Mouse (Mus musculus) thymus, adult 2 months (tissue): ENCODE measurements around the gene Rabep1. TPM values are rescaled to one million over a fixed set of nuclear protein-coding genes. Genes with fewer than 3 reads are reported as not detected.
A peak's percentile ranks its signal among the peaks of the same experiment; 100 is the strongest.

ENCODE experiments used
- DNase-seq: peaks from one replicate; pipeline ENCODE4 v3.0.0; 2021
- H3K27ac ChIP-seq: fragments of 200-500 bp; 2 replicates; pipeline ENCODE4 v1.5.1; 2012; ENCODE audit warnings: low read length, control low read depth; ENCODE audit not compliant: control insufficient read depth, insufficient read depth
- H3K27me3 ChIP-seq: fragments of 200-500 bp; 2 replicates; pipeline ENCODE4 v1.6.1; 2012; ENCODE audit warnings: mild to moderate bottlenecking, low read length, moderate library complexity, mixed read lengths; ENCODE audit not compliant: control insufficient read depth, insufficient read depth
- H3K36me3 ChIP-seq: fragments of 200-500 bp; 2 replicates; pipeline ENCODE4 v1.6.1; 2012; ENCODE audit warnings: mild to moderate bottlenecking, low read length, moderate library complexity; ENCODE audit not compliant: control insufficient read depth, insufficient read depth
- H3K4me1 ChIP-seq: fragments of 200-500 bp; replicated peaks from 2 replicates; pipeline ENCODE4 v1.6.1; 2012; ENCODE audit warnings: low read length; ENCODE audit not compliant: control insufficient read depth, insufficient read depth
- H3K4me3 ChIP-seq: fragments of 200-500 bp; 2 replicates; pipeline ENCODE4 v1.5.1; 2012; ENCODE audit warnings: mild to moderate bottlenecking, low read length, control low read depth, moderate library complexity; ENCODE audit not compliant: control insufficient read depth, insufficient read depth
- CTCF ChIP-seq: fragments of 200-500 bp; IDR thresholded peaks from 2 replicates; pipeline ENCODE4 v1.5.1; 2012; ENCODE audit warnings: mild to moderate bottlenecking, control low read depth, low read length, moderate library complexity, borderline replicate concordance; ENCODE audit not compliant: control insufficient read depth, poor library complexity, insufficient read depth; ENCODE audit errors: extremely low read depth
- POLR2A ChIP-seq: fragments of 200-500 bp; IDR thresholded peaks from 2 replicates; pipeline ENCODE4 v1.6.1; 2012; ENCODE audit warnings: mild to moderate bottlenecking, low read length, control low read depth, moderate library complexity; ENCODE audit not compliant: control insufficient read depth, poor library complexity, insufficient read depth; ENCODE audit errors: extremely low read depth
- WGBS: fragments of 180-500 bp; shearing (Covaris S2); methylation state at CpG from one replicate; pipeline ENCODE4 v1.1.7; 2018; 5-methylcytosine and 5-hydroxymethylcytosine counted together
- polyA plus RNA-seq: library from polyadenylated mRNA; depleted of rRNA; stranded (reverse); fragments of >200 nt; gene quantifications from 2 replicates; pipeline ENCODE4 v1.2.3, GENCODE M21; 2012

Rabep1 gene
- polyA plus RNA-seq, 1 experiment: 3.7 TPM

DNA sequence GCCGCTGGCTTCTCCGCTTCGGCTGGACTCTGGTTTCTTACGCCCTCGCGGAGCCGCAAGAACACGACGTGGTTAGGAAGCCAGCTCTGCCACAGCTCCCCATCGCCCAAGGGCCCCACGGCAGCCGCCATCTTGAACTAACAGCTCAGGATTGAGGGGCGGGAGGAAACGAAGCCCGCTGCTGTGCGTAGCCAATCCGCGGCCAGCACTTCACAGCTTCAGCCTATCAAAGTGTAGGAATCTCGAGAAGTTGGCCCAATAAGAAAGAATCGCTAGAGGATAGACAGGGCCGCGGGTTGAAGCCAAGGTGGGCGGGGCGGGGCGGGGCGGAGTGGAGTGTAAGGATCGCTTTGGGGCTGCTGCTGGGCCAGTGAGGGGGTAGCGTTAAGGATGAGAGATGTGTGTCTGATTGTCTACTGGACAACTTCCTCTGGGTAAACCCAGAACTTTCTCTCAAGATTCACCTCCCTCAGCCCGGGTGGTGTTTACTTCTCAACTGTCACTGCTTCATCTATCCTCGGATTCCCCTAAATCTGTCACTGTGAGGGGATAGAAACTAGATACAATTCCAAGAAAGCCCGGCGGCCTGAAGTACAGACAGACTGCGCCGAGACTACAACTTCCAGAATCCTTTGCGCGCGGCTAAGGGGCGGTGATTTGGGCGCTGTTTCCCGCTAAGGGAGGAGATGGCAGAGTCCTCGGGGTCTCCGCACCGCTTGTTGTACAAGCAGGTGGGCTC, 125.4 kb downstream of the Rabep1 start, which contains the start of the genes Nup88 and Rpain:
TSS of gene Nup88 (minus strand) at position 153 of the 739 bp plus-strand sequence.
TSS of gene Rpain (plus strand) at position 393 of the 739 bp plus-strand sequence.
- Histone ChIP-seq H3K27ac (peak within 1 kb of the TSS; percentile 55), H3K4me3 (peak within 1 kb of the TSS; percentile 86), H3K36me3 (peaks cover 15% of the 10 kb centered on the region), H3K4me1 (peaks cover 4% of the 10 kb centered on the region), H3K27me3 (no peaks in the 10 kb centered on the region)
- DNase-seq: peak; percentile 92
- TF ChIP-seq CTCF: peak; percentile 48; the same call in 1 of the 2 replicates
- TF ChIP-seq POLR2A: peak; percentile 91
- under 1% methylated on average over 43 of the region's 43 CpGs for WGBS

DNA sequence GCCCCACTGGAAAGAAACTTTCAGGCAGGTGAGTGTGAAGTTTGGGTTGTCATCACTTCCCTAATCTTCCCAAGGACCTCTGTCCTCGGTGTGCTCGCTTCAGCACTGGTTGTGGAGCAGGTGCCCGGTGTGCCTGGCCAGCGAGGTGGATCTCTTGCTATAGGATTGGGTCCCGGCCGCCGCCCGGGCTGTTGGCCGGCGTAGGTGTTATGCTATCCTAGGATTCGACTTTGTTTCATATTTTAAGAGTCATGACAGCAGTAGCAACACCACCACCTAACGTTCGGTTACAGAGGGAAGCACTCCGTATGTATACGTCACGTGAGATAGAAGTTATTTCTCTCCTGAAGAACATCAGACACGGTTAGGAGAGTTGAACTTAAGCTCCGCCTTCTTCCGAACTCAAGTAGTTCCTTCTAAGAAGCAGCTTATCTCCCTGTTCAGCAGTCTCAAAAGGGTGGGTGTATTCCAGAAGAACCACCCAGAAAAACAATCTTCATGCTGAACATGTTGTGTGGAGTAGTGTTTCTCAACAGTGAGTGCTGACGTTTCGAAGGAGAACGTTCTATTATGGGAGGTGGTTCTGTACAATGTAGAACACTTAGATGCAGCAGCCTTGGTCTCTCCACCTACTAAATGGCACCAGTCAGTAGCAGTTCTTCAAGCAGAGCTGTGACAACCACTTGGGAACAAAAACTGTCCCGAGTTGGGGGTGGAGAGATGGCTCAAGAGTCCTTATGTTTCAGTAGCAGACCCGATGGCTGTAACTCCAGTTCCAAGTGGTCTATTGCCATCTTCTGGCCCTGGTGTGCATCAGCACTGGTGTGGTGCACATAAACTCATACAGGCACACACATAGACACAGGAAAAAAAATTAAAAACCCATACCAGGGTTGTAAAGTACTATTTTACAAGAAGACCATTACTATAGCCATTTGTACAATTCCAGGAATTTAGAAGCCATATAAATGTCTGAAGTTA, 126.3 kb downstream of the Rabep1 start:
- Histone ChIP-seq H3K27me3 (no peaks in the 10 kb centered on the region), H3K36me3 (peaks cover 16% of the 10 kb centered on the region), H3K4me1 (peaks cover 4% of the 10 kb centered on the region), H3K4me3 (peak overlapping the region; percentile 67), H3K27ac (peak overlapping the region; percentile 55)
- TF ChIP-seq CTCF (no peak), POLR2A (no peak)
- 11% methylated on average over 24 of the region's 24 CpGs for WGBS
- no peak for DNase-seq

DNA sequence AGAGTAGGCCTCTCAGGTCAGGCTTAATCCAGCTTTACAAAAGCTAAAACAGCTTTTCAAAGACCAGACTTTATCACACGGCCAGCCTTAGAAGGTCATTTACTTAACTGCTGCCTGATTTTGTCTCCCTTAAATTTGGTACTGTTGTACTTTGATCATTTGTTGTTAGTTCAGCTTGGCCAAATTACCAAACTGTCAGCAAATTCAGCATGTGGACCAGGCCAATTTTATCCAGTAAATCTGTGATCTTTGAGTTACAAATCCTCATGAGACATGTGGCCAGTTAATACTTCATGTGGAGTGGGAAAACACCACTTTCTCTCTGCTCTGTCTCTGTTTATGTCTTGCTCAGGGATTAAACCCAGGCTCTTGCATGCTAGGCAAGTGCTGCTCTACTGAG, 128.0 kb downstream of the Rabep1 start:
- no peak for DNase-seq
- no peak overlapping the region for H3K4me3 ChIP-seq
- no peaks in the 10 kb centered on the region for H3K27me3 ChIP-seq
- no peak for TF ChIP-seq CTCF
- no peak for TF ChIP-seq POLR2A
- peaks cover 22% of the 10 kb centered on the region for H3K36me3 ChIP-seq
- no peak overlapping the region for H3K27ac ChIP-seq
- H3K4me1 ChIP-seq: peaks cover 4% of the 10 kb centered on the region
- 95% methylated on average over 1 of the region's 1 CpGs for WGBS

DNA sequence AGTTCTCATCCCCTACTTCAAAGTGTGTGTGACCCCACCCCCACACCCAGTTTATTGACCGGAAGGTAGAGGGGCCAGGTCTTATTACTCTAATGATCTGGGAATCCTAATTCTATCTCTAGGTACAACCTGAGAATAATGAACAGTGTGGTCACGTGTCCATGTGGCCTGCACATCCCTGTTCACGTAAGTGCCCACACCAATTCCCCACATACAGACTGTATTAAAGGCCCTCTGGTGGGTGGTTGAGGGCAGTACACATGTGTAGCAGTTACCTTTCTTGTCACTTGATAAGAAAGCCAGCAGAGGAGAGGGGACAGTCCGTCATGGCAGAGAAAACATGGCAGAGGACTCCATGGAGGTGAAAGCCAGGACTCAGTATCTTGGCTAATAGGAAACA, 129.4 kb downstream of the Rabep1 start:
- Histone ChIP-seq H3K27me3 (no peaks in the 10 kb centered on the region), H3K4me1 (peaks cover 2% of the 10 kb centered on the region), H3K27ac (no peak overlapping the region), H3K4me3 (no peak overlapping the region), H3K36me3 (peaks cover 36% of the 10 kb centered on the region)
- TF ChIP-seq POLR2A: no peak
- TF ChIP-seq CTCF: no peak
- WGBS: 92% methylated on average over 4 of the region's 4 CpGs
- DNase-seq: peak; percentile 5

DNA sequence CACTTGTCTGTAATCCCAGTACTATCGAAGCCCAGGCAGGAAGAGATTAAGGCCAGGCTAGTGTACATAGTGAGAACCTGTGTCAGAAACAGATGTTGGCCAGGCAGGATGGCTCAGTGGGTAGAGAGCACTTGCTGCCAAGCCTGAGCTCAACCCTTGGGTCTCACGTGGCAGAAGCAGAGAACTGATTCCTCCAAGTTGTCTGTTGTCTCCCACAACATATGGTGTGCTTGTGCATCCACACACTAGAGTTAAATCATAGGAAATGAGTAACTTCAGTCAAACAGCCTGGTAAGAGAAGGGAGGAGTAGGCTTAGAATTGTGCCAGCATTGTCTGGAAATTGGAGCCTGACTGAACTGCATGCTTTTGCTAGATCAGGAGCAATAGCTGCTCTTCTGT, 130.6 kb downstream of the Rabep1 start:
- 91% methylated on average over 2 of the region's 2 CpGs for WGBS
- no peak for DNase-seq
- TF ChIP-seq CTCF: no peak
- no peak for TF ChIP-seq POLR2A
- no peak overlapping the region for H3K27ac ChIP-seq
- no peaks in the 10 kb centered on the region for H3K27me3 ChIP-seq
- no peak overlapping the region for H3K4me3 ChIP-seq
- H3K36me3 ChIP-seq: peaks cover 43% of the 10 kb centered on the region
- no peaks in the 10 kb centered on the region for H3K4me1 ChIP-seq

DNA sequence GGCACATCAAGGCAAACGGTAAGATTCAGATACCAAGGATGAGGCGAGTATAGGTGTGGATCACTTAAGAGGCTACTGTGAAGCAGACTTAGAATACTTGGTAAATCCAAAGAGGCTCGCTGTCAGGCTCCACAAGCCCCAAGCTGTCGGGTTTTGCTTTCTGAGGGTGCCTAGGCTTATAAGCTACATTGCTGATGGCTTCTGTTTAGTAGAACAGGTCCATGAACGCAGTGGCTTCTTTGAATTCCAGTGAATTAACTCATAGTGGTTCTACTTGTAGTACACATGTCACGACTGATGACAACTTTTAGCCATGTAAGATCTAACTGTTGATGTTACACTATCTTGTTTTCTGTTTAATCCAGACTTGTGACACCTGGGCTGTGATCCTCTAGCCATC, 132.7 kb downstream of the Rabep1 start:
- Histone ChIP-seq H3K4me1 (peaks cover 4% of the 10 kb centered on the region; the same call in 1 of the 2 replicates), H3K36me3 (peaks cover 44% of the 10 kb centered on the region), H3K4me3 (no peak overlapping the region), H3K27ac (no peak overlapping the region), H3K27me3 (no peaks in the 10 kb centered on the region)
- WGBS: 94% methylated on average over 6 of the region's 6 CpGs
- DNase-seq: no peak
- no peak for TF ChIP-seq CTCF
- no peak for TF ChIP-seq POLR2A
